Mouse (Mus musculus) erythroblast, embryonic 14.5 days (primary cell): ENCODE measurements around the gene Tex21. TPM values are rescaled to one million over a fixed set of nuclear protein-coding genes. Genes with fewer than 3 reads are reported as not detected.
"Not testable (repeated sequence)": the region's sequence is repeated elsewhere in the genome, so short reads cannot be mapped to it uniquely, and the experiment has no call there.

ENCODE experiments used
- H3K27me3 ChIP-seq: 2 replicates; pipeline ENCODE4 v1.6.1; 2012; ENCODE audit warnings: inconsistent platforms; ENCODE audit not compliant: control insufficient read depth
- H3K36me3 ChIP-seq: 2 replicates; pipeline ENCODE4 v1.6.1; 2012; ENCODE audit warnings: mild to moderate bottlenecking, inconsistent platforms; ENCODE audit not compliant: control insufficient read depth
- H3K4me1 ChIP-seq: 2 replicates; pipeline ENCODE4 v1.6.1; 2012; ENCODE audit warnings: inconsistent platforms; ENCODE audit not compliant: control insufficient read depth
- H3K4me3 ChIP-seq: replicated peaks from 2 replicates; pipeline ENCODE3; 2012; ENCODE audit warnings: moderate library complexity, mild to moderate bottlenecking, inconsistent platforms
- H3K9me3 ChIP-seq: 2 replicates; pipeline ENCODE4 v1.6.1; 2012; ENCODE audit warnings: low read length, inconsistent platforms, mixed read lengths; ENCODE audit not compliant: control insufficient read depth
- GATA1 ChIP-seq: IDR thresholded peaks from 2 replicates; pipeline ENCODE4 v1.6.1; 2012; ENCODE audit warnings: low read length, inconsistent platforms, mixed read lengths
- TAL1 ChIP-seq: IDR thresholded peaks from 3 replicates; pipeline ENCODE4 v1.6.1; 2012; ENCODE audit warnings: low read length, inconsistent platforms, mixed read lengths
- polyA plus RNA-seq: library from polyadenylated mRNA; stranded (reverse); fragments of >175 nt; gene quantifications from 2 replicates; pipeline ENCODE4 v1.2.3, GENCODE M21; 2012

The Tex21 gene
- polyA plus RNA-seq, 1 experiment = not detected

DNA sequence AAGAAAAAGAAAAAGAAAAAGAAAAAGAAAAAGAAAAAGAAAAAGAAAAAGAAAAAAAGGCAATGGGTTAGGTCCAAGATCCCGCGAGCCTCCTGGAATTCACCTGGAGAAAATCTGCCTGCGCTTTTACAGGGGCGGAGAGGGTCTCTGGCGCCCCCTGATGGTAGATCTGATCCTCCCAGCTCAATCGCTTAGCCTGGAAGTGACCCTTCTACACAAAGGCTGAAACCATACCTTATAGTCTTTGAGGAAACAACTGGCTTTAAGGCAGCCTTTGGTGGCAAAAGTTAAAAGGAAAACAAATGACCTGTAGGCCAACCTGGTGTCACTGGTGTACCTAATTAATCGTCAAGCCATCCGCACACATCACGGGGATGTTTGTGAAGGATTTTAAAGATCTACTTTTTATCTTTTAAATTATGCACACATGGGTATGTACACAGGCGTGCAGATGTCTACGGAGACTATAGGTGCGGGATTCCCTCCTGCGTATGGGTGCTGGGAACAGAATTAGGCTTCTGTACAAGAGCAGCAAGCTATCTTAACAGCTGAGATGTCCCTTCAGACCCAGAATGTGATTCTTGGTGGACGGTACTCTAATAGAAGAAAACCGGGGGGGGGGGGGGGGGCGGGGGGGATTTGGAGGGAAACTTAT lies 68.6 kb downstream of the Tex21 start:
- Histone ChIP-seq H3K27me3 (peaks cover 39% of the 10 kb centered on the region), H3K4me1 (peaks cover 2% of the 10 kb centered on the region; the same call in 1 of the 2 replicates), H3K36me3 (no peaks in the 10 kb centered on the region), H3K4me3 (no peak overlapping the region), H3K9me3 (no peaks in the 10 kb centered on the region; the same call in 1 of the 2 replicates)
- no peak for TF ChIP-seq TAL1
- no peak for TF ChIP-seq GATA1

DNA sequence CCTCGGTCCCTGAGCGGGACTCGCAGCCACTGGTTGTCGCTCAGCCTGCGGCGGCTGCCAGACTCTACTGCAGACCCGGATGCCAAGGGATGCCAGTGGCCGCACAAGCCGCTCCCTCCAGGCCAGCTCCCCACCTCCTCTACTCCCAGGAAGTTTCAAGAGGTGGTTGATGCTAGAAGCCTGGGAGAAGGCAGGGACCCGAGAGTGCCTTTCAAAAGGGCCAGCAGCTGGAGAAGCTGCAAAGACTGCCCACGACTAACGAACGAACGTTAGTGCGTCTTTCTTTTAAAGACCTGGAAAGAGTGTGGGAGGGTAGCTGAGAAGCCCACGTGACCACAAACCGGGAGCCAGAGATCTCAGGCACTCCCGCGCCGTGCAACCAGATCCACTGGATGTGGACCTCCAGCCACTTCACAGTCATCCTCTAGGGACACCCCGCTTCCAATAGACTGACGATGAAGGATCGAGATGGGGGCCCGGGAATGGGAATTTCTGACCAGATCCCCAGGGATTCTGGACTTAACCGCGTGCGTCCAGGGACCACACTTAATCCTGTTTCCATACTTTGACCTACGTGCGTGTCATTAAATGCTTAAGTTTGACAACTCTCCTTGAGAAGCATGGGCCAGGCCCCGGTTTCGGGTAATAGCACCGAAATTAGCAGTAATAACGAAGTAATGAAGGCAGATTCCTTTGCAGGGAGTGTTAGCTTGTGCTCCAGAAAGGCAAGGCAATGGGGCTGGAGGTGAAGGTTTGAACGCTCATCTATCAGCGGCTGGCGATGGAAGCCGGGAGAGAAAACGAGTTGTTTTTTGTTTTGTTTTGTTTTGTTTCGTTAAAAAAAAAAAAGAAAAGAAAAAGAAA lies 69.3 kb downstream of the Tex21 start, which contains the start of gene Esr2:
TSS of gene Esr2 (minus strand) at position 260 of the 864 bp plus-strand sequence.
- Histone ChIP-seq H3K4me1 (peaks cover 2% of the 10 kb centered on the region; the same call in 1 of the 2 replicates), H3K9me3 (no peaks in the 10 kb centered on the region; the same call in 1 of the 2 replicates), H3K36me3 (no peaks in the 10 kb centered on the region), H3K27me3 (peaks cover 39% of the 10 kb centered on the region), H3K4me3 (no peak within 1 kb of the TSS)
- no peak for TF ChIP-seq GATA1
- no peak for TF ChIP-seq TAL1

DNA sequence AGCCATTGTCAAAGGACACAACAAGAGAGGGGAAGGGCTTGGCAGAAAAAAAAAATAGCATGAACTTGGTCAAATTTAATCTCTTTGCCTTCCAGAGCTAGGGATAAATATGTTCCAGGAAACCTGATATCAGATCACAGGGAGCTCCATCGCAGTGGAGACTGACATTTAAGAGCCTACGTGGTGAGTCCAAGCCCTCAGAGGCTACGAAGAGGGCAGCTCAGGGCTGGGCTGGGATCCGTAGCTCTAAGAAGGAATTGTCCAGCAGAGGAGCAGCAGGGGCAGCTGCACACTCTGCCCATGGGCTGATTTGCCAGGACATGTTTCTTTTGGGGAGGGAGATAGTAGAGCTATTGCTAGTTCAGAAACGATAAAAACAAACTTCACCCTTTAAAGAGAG lies 80.9 kb downstream of the Tex21 start:
- no peaks in the 10 kb centered on the region for H3K36me3 ChIP-seq
- H3K4me3 ChIP-seq = no peak overlapping the region
- no peaks in the 10 kb centered on the region for H3K9me3 ChIP-seq
- no peaks in the 10 kb centered on the region for H3K27me3 ChIP-seq
- TF ChIP-seq TAL1 (no peak), GATA1 (no peak)
- H3K4me1 ChIP-seq = no peaks in the 10 kb centered on the region

DNA sequence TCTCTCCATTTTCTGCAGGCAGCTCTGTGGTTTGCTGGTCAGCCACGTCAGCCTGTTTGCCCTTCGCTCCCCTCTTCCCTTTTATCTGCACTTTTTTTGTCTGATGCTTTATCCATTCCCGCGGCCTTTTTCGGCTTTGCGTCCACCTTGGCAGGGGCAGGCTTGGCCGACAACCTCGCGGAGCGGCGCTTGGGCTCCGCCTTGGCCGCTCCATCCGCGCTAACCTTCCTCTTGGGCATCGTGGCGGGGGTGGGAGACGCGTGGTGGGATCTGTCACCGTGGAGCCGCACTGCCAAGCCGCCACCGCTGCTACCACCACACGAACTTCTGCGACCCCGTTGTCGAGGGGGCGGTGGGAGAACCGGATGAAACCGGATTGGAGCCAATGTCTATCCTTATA lies 94.2 kb downstream of the Tex21 start:
- not testable (repeated sequence) for H3K4me1 ChIP-seq, H3K9me3 ChIP-seq, H3K4me3 ChIP-seq, H3K36me3 ChIP-seq
- peaks cover 18% of the 10 kb centered on the region for H3K27me3 ChIP-seq

Other genes starting within 250 kb of the Tex21 start
- gene Esr2, start 69.5 kb downstream of the Tex21 start, polyA plus RNA-seq = not detected in 2 replicates
- gene Mthfd1, start 8.6 kb upstream of the Tex21 start, polyA plus RNA-seq = 5.1 and 6.5 TPM in 2 replicates
- 0.01 TPM in 2 replicates for gene Akap5, start 78.1 kb upstream of the Tex21 start, polyA plus RNA-seq
- gene Zbtb25, start 122.9 kb upstream of the Tex21 start, polyA plus RNA-seq = 0.29 and 0.59 TPM in 2 replicates
- 0.10 and 0.14 TPM in 2 replicates for gene Zbtb1, start 123.5 kb upstream of the Tex21 start, polyA plus RNA-seq
- 0.20 and 0.27 TPM in 2 replicates for gene Hspa2, start 157.4 kb upstream of the Tex21 start, polyA plus RNA-seq
- gene Ppp1r36, start 170.8 kb upstream of the Tex21 start, polyA plus RNA-seq = not detected in 2 replicates